Mouse (Mus musculus): ENCODE data around the gene Dpagt1.
"Not testable (repeated sequence)": the region's sequence is repeated elsewhere in the genome, so short reads cannot be mapped to it uniquely, and the experiment has no call there.

- TF ChIP-seq CTCF (IDR thresholded peaks at IDR 0.05; ENCODE audit: borderline replicate concordance, insufficient read depth, low read length); POLR2A (IDR thresholded peaks at IDR 0.05; ENCODE audit: low read depth, low read length): not testable (repeated sequence)
Observed at GRCm38 (mm10) chr9:44300001-44300400, 25.8 kb upstream of the Dpagt1 start.
